Mouse (Mus musculus): ENCODE measurements around the gene Ubxn7. TPM values are rescaled to one million over a fixed set of nuclear protein-coding genes. Genes with fewer than 3 reads are reported as not detected.
"Not testable (repeated sequence)": the region's sequence is repeated elsewhere in the genome, so short reads cannot be mapped to it uniquely, and the experiment has no call there.

The Ubxn7 gene
- polyA plus RNA-seq (2014; fragmentation: Nextera tagmentation; extraction: Ambion mirVana), result 24.9 and 40.5 TPM in 2 replicates

GRCm38 (mm10) chr16:32332040-32332555 is at the start of gene Ubxn7:
Gene Ubxn7 (plus strand): TSS chr16:32332257.
- H3K27me3 ChIP-seq (ENCODE audit: control insufficient read depth, insufficient read depth, low read length), result no peaks in the 10 kb centered on the region
- peak within 1 kb of the TSS; percentile 93 for H3K27ac ChIP-seq (ENCODE audit: low read depth, low read length)
- H3K4me3 ChIP-seq (ENCODE audit: low read depth, low read length), result peak within 1 kb of the TSS; percentile 95
- H3K36me3 ChIP-seq (ENCODE audit: control insufficient read depth, insufficient read depth, low read length), result no peaks in the 10 kb centered on the region
- DNase-seq (ENCODE audit: low spot score), result peak; percentile 98
- H3K4me2 ChIP-seq (replicated peaks; ENCODE audit: low read depth, low read length), result peak within 1 kb of the TSS; percentile 48
- 1% methylated on average over 39 of the region's 52 CpGs for WGBS
- peak within 1 kb of the TSS; percentile 98 for H3K9ac ChIP-seq (ENCODE audit: low read depth, low read length)
- H3K9me3 ChIP-seq (ENCODE audit: control insufficient read depth, low read length), result no peaks in the 10 kb centered on the region
- no peaks in the 10 kb centered on the region for H3K4me1 ChIP-seq (replicated peaks; ENCODE audit: control insufficient read depth, insufficient read depth, low read length)
- ATAC-seq (ENCODE audit: low FRiP score), result peak; percentile 95

- no peak overlapping the region for H3K27ac ChIP-seq (ENCODE audit: low read depth, low read length)
- H3K4me1 ChIP-seq (replicated peaks; ENCODE audit: control insufficient read depth, insufficient read depth, low read length), result no peaks in the 10 kb centered on the region
- H3K4me3 ChIP-seq (ENCODE audit: low read depth, low read length), result no peak overlapping the region
- no peak overlapping the region for H3K4me2 ChIP-seq (replicated peaks; ENCODE audit: low read depth, low read length)
- peaks cover 2% of the 10 kb centered on the region; the same call in 1 of the 2 replicates for H3K36me3 ChIP-seq (ENCODE audit: control insufficient read depth, insufficient read depth, low read length)
- no peaks in the 10 kb centered on the region for H3K27me3 ChIP-seq (ENCODE audit: control insufficient read depth, insufficient read depth, low read length)
- no peaks in the 10 kb centered on the region for H3K9me3 ChIP-seq (ENCODE audit: control insufficient read depth, low read length)
- H3K9ac ChIP-seq (ENCODE audit: low read depth, low read length), result no peak overlapping the region
- DNase-seq (ENCODE audit: low spot score) (no peak), ATAC-seq (ENCODE audit: low FRiP score) (no peak)
Observed at GRCm38 (mm10) chr16:32282608-32283007, 49.4 kb upstream of the Ubxn7 start.

GRCm38 (mm10) chr16:32291821-32292220 is 40.2 kb upstream of the Ubxn7 start:
- Histone ChIP-seq H3K9me3 (ENCODE audit: control insufficient read depth, low read length) (no peaks in the 10 kb centered on the region), H3K27me3 (ENCODE audit: control insufficient read depth, insufficient read depth, low read length) (no peaks in the 10 kb centered on the region), H3K27ac (ENCODE audit: low read depth, low read length) (no peak overlapping the region), H3K4me1 (replicated peaks; ENCODE audit: control insufficient read depth, insufficient read depth, low read length) (no peaks in the 10 kb centered on the region), H3K4me3 (ENCODE audit: low read depth, low read length) (no peak overlapping the region), H3K4me2 (replicated peaks; ENCODE audit: low read depth, low read length) (no peak overlapping the region), H3K9ac (ENCODE audit: low read depth, low read length) (no peak overlapping the region), H3K36me3 (ENCODE audit: control insufficient read depth, insufficient read depth, low read length) (peaks cover 11% of the 10 kb centered on the region)
- 95% methylated on average over 4 of the region's 4 CpGs for WGBS
- no peak for DNase-seq (ENCODE audit: low spot score)
- no peak for ATAC-seq (ENCODE audit: low FRiP score)

GRCm38 (mm10) chr16:32299617-32300016 is 32.4 kb upstream of the Ubxn7 start:
- not testable (repeated sequence) for H3K4me2 ChIP-seq (replicated peaks; ENCODE audit: low read depth, low read length); H3K27ac ChIP-seq (ENCODE audit: low read depth, low read length); H3K4me3 ChIP-seq (ENCODE audit: low read depth, low read length); H3K36me3 ChIP-seq (ENCODE audit: control insufficient read depth, insufficient read depth, low read length); H3K9ac ChIP-seq (ENCODE audit: low read depth, low read length); ATAC-seq (ENCODE audit: low FRiP score); H3K27me3 ChIP-seq (ENCODE audit: control insufficient read depth, insufficient read depth, low read length); H3K4me1 ChIP-seq (replicated peaks; ENCODE audit: control insufficient read depth, insufficient read depth, low read length); DNase-seq (ENCODE audit: low spot score); H3K9me3 ChIP-seq (ENCODE audit: control insufficient read depth, low read length)
- WGBS, result over 99% methylated on average over 4 of the region's 4 CpGs

- Histone ChIP-seq H3K4me1 (replicated peaks; ENCODE audit: control insufficient read depth, insufficient read depth, low read length) (no peaks in the 10 kb centered on the region), H3K4me3 (ENCODE audit: low read depth, low read length) (no peak overlapping the region), H3K9me3 (ENCODE audit: control insufficient read depth, low read length) (no peaks in the 10 kb centered on the region), H3K9ac (ENCODE audit: low read depth, low read length) (no peak overlapping the region), H3K27ac (ENCODE audit: low read depth, low read length) (no peak overlapping the region), H3K27me3 (ENCODE audit: control insufficient read depth, insufficient read depth, low read length) (no peaks in the 10 kb centered on the region), H3K36me3 (ENCODE audit: control insufficient read depth, insufficient read depth, low read length) (no peaks in the 10 kb centered on the region), H3K4me2 (replicated peaks; ENCODE audit: low read depth, low read length) (no peak overlapping the region)
- ATAC-seq (ENCODE audit: low FRiP score), result no peak
- DNase-seq (ENCODE audit: low spot score), result no peak
- WGBS, result 38% methylated on average over 1 of the region's 1 CpGs
Observed at GRCm38 (mm10) chr16:32303046-32303445, 29.0 kb upstream of the Ubxn7 start.

- WGBS, result 92% methylated on average over 7 of the region's 7 CpGs
- no peak overlapping the region for H3K27ac ChIP-seq (ENCODE audit: low read depth, low read length)
- no peaks in the 10 kb centered on the region for H3K36me3 ChIP-seq (ENCODE audit: control insufficient read depth, insufficient read depth, low read length)
- H3K4me3 ChIP-seq (ENCODE audit: low read depth, low read length), result no peak overlapping the region
- H3K27me3 ChIP-seq (ENCODE audit: control insufficient read depth, insufficient read depth, low read length), result no peaks in the 10 kb centered on the region
- H3K4me2 ChIP-seq (replicated peaks; ENCODE audit: low read depth, low read length), result no peak overlapping the region
- no peak for DNase-seq (ENCODE audit: low spot score)
- H3K9ac ChIP-seq (ENCODE audit: low read depth, low read length), result no peak overlapping the region
- H3K4me1 ChIP-seq (replicated peaks; ENCODE audit: control insufficient read depth, insufficient read depth, low read length), result no peaks in the 10 kb centered on the region
- no peaks in the 10 kb centered on the region for H3K9me3 ChIP-seq (ENCODE audit: control insufficient read depth, low read length)
- no peak for ATAC-seq (ENCODE audit: low FRiP score)
Observed at GRCm38 (mm10) chr16:32303886-32304285, 28.2 kb upstream of the Ubxn7 start.

- no peaks in the 10 kb centered on the region for H3K9me3 ChIP-seq (ENCODE audit: control insufficient read depth, low read length)
- H3K36me3 ChIP-seq (ENCODE audit: control insufficient read depth, insufficient read depth, low read length), result no peaks in the 10 kb centered on the region
- no peak overlapping the region for H3K4me3 ChIP-seq (ENCODE audit: low read depth, low read length)
- no peaks in the 10 kb centered on the region for H3K27me3 ChIP-seq (ENCODE audit: control insufficient read depth, insufficient read depth, low read length)
- DNase-seq (ENCODE audit: low spot score) (no peak), ATAC-seq (ENCODE audit: low FRiP score) (no peak)
- no peak overlapping the region for H3K9ac ChIP-seq (ENCODE audit: low read depth, low read length)
- no peak overlapping the region for H3K4me2 ChIP-seq (replicated peaks; ENCODE audit: low read depth, low read length)
- H3K4me1 ChIP-seq (replicated peaks; ENCODE audit: control insufficient read depth, insufficient read depth, low read length), result no peaks in the 10 kb centered on the region
- no peak overlapping the region for H3K27ac ChIP-seq (ENCODE audit: low read depth, low read length)
- WGBS, result 76% methylated on average over 4 of the region's 4 CpGs
Observed at GRCm38 (mm10) chr16:32311970-32312369, 20.1 kb upstream of the Ubxn7 start.

GRCm38 (mm10) chr16:32312386-32312785 is 19.7 kb upstream of the Ubxn7 start:
- 44% methylated on average over 5 of the region's 5 CpGs for WGBS
- no peaks in the 10 kb centered on the region for H3K36me3 ChIP-seq (ENCODE audit: control insufficient read depth, insufficient read depth, low read length)
- no peak overlapping the region for H3K27ac ChIP-seq (ENCODE audit: low read depth, low read length)
- ATAC-seq (ENCODE audit: low FRiP score) (no peak), DNase-seq (ENCODE audit: low spot score) (no peak)
- no peaks in the 10 kb centered on the region for H3K9me3 ChIP-seq (ENCODE audit: control insufficient read depth, low read length)
- no peak overlapping the region for H3K4me3 ChIP-seq (ENCODE audit: low read depth, low read length)
- no peak overlapping the region for H3K4me2 ChIP-seq (replicated peaks; ENCODE audit: low read depth, low read length)
- no peaks in the 10 kb centered on the region for H3K4me1 ChIP-seq (replicated peaks; ENCODE audit: control insufficient read depth, insufficient read depth, low read length)
- no peak overlapping the region for H3K9ac ChIP-seq (ENCODE audit: low read depth, low read length)
- H3K27me3 ChIP-seq (ENCODE audit: control insufficient read depth, insufficient read depth, low read length), result no peaks in the 10 kb centered on the region

GRCm38 (mm10) chr16:32312859-32313258 is 19.2 kb upstream of the Ubxn7 start:
- no peak for DNase-seq (ENCODE audit: low spot score)
- no peaks in the 10 kb centered on the region for H3K36me3 ChIP-seq (ENCODE audit: control insufficient read depth, insufficient read depth, low read length)
- no peak overlapping the region for H3K9ac ChIP-seq (ENCODE audit: low read depth, low read length)
- no peaks in the 10 kb centered on the region for H3K27me3 ChIP-seq (ENCODE audit: control insufficient read depth, insufficient read depth, low read length)
- WGBS, result 69% methylated on average over 4 of the region's 4 CpGs
- H3K9me3 ChIP-seq (ENCODE audit: control insufficient read depth, low read length), result no peaks in the 10 kb centered on the region
- no peak overlapping the region for H3K4me2 ChIP-seq (replicated peaks; ENCODE audit: low read depth, low read length)
- no peak overlapping the region for H3K4me3 ChIP-seq (ENCODE audit: low read depth, low read length)
- no peak for ATAC-seq (ENCODE audit: low FRiP score)
- no peaks in the 10 kb centered on the region for H3K4me1 ChIP-seq (replicated peaks; ENCODE audit: control insufficient read depth, insufficient read depth, low read length)
- peak overlapping the region; percentile 44; the same call in 1 of the 2 replicates for H3K27ac ChIP-seq (ENCODE audit: low read depth, low read length)

All from hindbrain, embryonic 11.5 days (tissue).